Mouse (Mus musculus) left cerebral cortex, adult 2 months (tissue): ENCODE results near the gene Zbtb7a. TPM values are rescaled to one million over a fixed set of nuclear protein-coding genes. Genes with fewer than 3 reads are reported as not detected.
A peak's percentile ranks its signal among the peaks of the same experiment; 100 is the strongest.

ENCODE experiments used
- DNase-seq, 2 experiments: peaks; one replicate each; pipeline ENCODE4 v3.0.0; 2021 to 2022; ENCODE audit warnings: low spot score in 2 of 2, mixed read lengths in 1 of 2; ENCODE audit errors: extremely low spot score in 1 of 2
- H3K27ac ChIP-seq: fragments of 200-600 bp; 2 replicates; pipeline ENCODE4 v1.8.1; 2022
- H3K4me3 ChIP-seq: fragments of 200-600 bp; 2 replicates; pipeline ENCODE4 v1.8.1; 2022
- CTCF ChIP-seq: fragments of 200-600 bp; IDR thresholded peaks from 2 replicates; pipeline ENCODE4 v1.8.1; 2022; ENCODE audit warnings: antibody characterized with exemption, mild to moderate bottlenecking, moderate library complexity
- intact Hi-C: fragments of 180-260 bp; cut with DNase I; formaldehyde crosslinking; loops from one replicate; pipeline ENCODE4 v1.15.1; 2025
- microRNA-seq, 2 experiments: library from miRNA; unstranded; fragments of <30 nt; microRNA quantifications; one replicate each; pipeline ENCODE4 v1.2.0; 2021
- total RNA-seq, 2 experiments: library from RNA; stranded (reverse); gene quantifications; 2 replicates each; pipeline ENCODE4 v1.2.3; 2021

The Zbtb7a gene
- total RNA-seq, 2 experiments from 2014 or later, result 130 to 132 TPM

DNA sequence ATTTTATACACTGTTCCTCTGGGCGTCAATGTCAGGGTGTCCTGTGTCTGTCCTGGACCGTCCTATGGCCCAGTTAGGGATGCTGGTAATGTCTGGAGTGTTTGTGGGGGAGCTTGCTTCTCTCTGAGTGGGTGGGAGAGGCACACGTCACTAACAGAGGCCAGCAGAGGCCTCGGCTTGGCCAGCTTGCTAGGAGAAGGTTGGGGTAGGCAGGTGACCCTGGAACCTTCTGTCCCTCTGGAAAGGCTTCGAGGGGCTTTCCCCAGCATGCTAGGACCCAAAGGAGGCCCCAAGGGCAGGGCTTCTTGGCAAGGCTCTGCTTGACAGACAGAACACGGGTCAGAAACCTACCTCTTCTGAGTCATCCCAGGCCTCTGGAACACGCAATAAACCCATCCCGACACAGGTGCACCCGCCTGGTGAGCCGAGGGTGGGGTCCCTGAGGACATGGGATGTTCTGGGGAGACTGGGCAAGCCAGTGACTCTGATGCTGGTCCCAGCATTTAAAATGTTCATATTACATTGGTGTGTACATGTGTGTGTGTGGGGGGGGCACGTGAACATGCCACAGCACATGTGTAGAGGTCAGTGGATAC is 61.5 kb downstream of the Zbtb7a start:
- intact Hi-C loops, result loop anchor here (5.0 kb wide), 3 partner anchors 91 to 256 kb away; partner anchors contain the start of gene Hmg20b
- Histone ChIP-seq H3K27ac (no peak overlapping the region), H3K4me3 (no peak overlapping the region)
- no peak for TF ChIP-seq CTCF
- DNase-seq, result no peak

DNA sequence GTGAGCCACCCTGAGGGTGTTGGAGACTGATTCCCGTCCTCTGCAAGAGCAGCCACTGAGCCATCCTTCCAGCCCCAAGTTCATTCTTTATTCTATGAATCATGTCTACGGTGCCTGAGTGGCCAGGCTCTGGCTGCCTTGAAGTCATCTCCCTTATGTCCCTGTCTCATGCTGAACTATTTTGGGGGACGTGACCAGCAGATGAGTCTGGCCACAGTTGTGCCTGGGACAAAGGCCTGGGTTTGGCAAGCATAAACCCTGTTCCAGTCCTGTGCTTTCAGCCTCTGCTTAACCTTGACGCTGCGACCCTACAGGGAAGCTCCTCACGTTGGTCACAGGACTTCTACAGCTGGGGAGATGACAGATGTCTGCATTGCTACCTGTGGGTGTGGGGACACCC is 62.3 kb downstream of the Zbtb7a start:
- no peak for DNase-seq
- Histone ChIP-seq H3K27ac (no peak overlapping the region), H3K4me3 (no peak overlapping the region)
- TF ChIP-seq CTCF, result no peak
- intact Hi-C loops, result loop anchor here (5.0 kb wide), 3 partner anchors 90 to 255 kb away; partner anchors contain the start of gene Hmg20b

DNA sequence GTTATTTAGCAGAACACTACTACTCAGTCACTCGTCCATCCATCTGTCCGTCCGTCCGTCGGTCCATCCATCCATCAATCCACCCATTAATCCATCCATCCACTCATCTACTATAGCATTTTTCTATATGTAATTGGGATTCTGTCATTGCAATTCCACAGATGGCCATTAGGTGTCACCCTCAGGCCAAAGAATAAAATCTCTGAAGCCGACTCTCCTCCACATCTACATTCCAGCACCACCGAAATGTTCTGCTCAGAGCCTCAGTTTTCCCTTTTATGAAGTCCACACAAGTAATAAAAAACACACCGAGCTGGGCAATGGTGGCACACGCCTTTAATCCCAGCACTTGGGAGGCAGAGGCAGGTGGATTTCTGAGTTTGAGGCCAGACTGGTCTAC is 63.2 kb downstream of the Zbtb7a start:
- TF ChIP-seq CTCF, result peak; percentile 85
- H3K27ac ChIP-seq, result no peak overlapping the region
- peak; percentile 63 to 70 for DNase-seq
- no peak overlapping the region for H3K4me3 ChIP-seq
- intact Hi-C loops, result loop anchor here (2.0 to 5.0 kb wide), 4 partner anchors 19 to 254 kb away; partner anchors contain the start of gene Hmg20b

- DNase-seq, result no peak
- no peak for TF ChIP-seq CTCF
- Histone ChIP-seq H3K27ac (no peak overlapping the region), H3K4me3 (no peak overlapping the region)
- intact Hi-C loops, result loop anchor here (2.0 to 5.0 kb wide), 4 partner anchors 18 to 253 kb away; partner anchors contain the start of gene Hmg20b
Measured at GRCm38 (mm10) chr10:81198990-81199389, 64.0 kb downstream of the Zbtb7a start.

DNA sequence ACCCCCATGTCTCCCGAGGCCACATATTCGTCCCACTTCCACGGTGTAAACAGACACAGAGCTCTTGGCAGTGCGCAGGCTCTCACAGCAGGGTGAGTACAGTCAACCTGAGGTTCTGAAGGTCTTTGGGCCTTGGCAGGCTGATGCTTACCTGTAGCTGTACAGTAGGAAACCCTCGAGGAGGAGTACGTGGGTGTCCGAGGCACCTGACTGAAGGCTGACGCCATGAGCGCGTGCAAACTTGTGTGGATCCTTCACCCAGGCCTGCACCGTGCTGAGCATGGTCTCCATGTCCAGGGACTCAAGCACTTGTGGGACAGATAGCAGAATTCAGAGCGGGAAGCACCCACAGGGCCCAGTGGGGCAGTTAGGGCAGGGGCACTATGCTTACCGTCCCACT is 65.1 kb downstream of the Zbtb7a start:
- no peak overlapping the region for H3K27ac ChIP-seq

DNA sequence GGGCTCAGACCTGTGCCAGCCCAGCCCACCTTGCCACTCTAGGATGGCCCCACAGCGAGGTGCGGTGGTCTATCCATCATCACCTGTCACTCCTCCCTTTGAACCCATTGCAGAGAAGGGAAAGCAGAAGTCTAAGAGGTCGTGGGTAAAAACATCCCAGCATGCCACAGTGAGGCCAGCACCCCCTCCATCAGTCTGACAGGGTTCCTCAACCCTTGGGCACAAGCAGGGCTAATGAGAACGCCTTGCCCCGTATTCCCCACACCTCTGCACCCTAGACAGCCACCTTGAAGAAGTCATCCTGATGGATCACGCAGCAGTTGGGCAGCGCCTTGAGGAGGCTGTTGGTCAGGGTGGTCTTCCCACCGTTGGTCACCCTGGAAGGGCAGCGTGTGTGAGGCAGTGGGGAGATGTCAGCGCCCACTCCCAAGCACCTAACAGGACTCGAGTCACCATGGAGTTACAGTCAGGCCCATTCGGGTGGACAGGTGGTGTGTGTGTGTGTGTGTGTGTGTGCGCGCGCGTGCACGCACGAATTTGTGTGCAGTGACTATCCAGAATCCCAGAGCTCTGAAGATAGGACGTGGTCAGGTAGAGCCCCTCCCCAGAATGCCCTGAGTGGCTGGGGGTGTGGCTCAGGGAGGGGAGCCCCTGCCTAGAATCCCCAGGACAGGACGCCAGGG is 65.7 kb downstream of the Zbtb7a start:
- intact Hi-C loops, result no loop called here
- TF ChIP-seq CTCF, result no peak
- Histone ChIP-seq H3K4me3 (no peak overlapping the region), H3K27ac (no peak overlapping the region)
- DNase-seq, result no peak

More for the DNA sequence above, 65.1 kb downstream of the Zbtb7a start:
- DNase-seq, result no peak
- no peak for TF ChIP-seq CTCF
- intact Hi-C loops, result no loop called here
- H3K4me3 ChIP-seq, result no peak overlapping the region

GRCm38 (mm10) chr10:81201807-81202758 is 67.1 kb downstream of the Zbtb7a start, which contains the start of gene Nmrk2:
Nmrk2 (minus strand) TSS chr10:81202051.
- H3K27ac ChIP-seq, result no peak within 1 kb of the TSS
- TF ChIP-seq CTCF, result no peak
- no peak within 1 kb of the TSS for H3K4me3 ChIP-seq
- no peak for DNase-seq
- intact Hi-C loops, result no loop called here

Small RNAs within 50 kb of the gene (microRNA-seq; reads per million reads assigned to microRNA genes)
- gene Mir5615-1 (0 reads per million in 2 experiments), gene Mir5615-2 (0 reads per million in 2 experiments)

Other genes starting within 250 kb of the Zbtb7a start
- 100 to 1,000 TPM; 136 to 138 TPM for gene Timm13, start 234.3 kb upstream of the Zbtb7a start, total RNA-seq
- 10 to 100 TPM; 20.0 to 20.3 TPM for gene Lmnb2, start 217.0 kb upstream of the Zbtb7a start, total RNA-seq
- 10 to 100 TPM; 24.0 to 36.0 TPM for gene Gadd45b, start 205.1 kb upstream of the Zbtb7a start, total RNA-seq
- 100 to 1,000 TPM in 1 of 2 experiments, 10 to 100 TPM in 1; 66.6 to 111 TPM for gene Gng7, start 120.3 kb upstream of the Zbtb7a start, total RNA-seq
- 100 to 1,000 TPM; 100 to 116 TPM for gene Diras1, start 109.6 kb upstream of the Zbtb7a start, total RNA-seq
- 10 to 100 TPM; 61.3 to 62.5 TPM for gene Slc39a3, start 97.8 kb upstream of the Zbtb7a start, total RNA-seq
- gene Sgta, start 75.0 kb upstream of the Zbtb7a start, total RNA-seq, result 100 to 1,000 TPM; 171 to 173 TPM
- gene Thop1, start 65.2 kb upstream of the Zbtb7a start, total RNA-seq, result 10 to 100 TPM; 51.0 to 51.1 TPM
- gene Creb3l3, start 36.3 kb upstream of the Zbtb7a start, total RNA-seq, result under 1 TPM; 0.25 to 0.33 TPM
- gene Map2k2, start 29.3 kb upstream of the Zbtb7a start, total RNA-seq, result 100 to 1,000 TPM; 136 to 150 TPM
- 10 to 100 TPM; 26.7 to 32.0 TPM for gene Pias4, start 32.7 kb downstream of the Zbtb7a start, total RNA-seq
- gene Eef2, start 41.4 kb downstream of the Zbtb7a start, total RNA-seq, result 100 to 1,000 TPM; 884 to 901 TPM
- 10 to 100 TPM; 74.6 to 89.4 TPM for gene Dapk3, start 47.8 kb downstream of the Zbtb7a start, total RNA-seq
- not detected for gene 4930442H23Rik, start 48.6 kb downstream of the Zbtb7a start, total RNA-seq
- gene Nmrk2, start 66.8 kb downstream of the Zbtb7a start, total RNA-seq, result under 1 TPM in 1 of 2 experiments, not detected in 1; 0.42 TPM
- 100 to 1,000 TPM; 203 to 206 TPM for gene Atcay, start 95.6 kb downstream of the Zbtb7a start, total RNA-seq
- gene Zfr2, start 97.9 kb downstream of the Zbtb7a start, total RNA-seq, result 10 to 100 TPM; 70.9 to 76.2 TPM
- 100 to 1,000 TPM; 212 to 221 TPM for gene Matk, start 117.7 kb downstream of the Zbtb7a start, total RNA-seq
- 10 to 100 TPM; 41.3 to 42.8 TPM for gene Mrpl54, start 131.7 kb downstream of the Zbtb7a start, total RNA-seq
- gene Apba3, start 131.7 kb downstream of the Zbtb7a start, total RNA-seq, result 10 to 100 TPM; 35.8 to 38.6 TPM
- under 1 TPM; 0.26 to 0.45 TPM for gene Tjp3, start 156.4 kb downstream of the Zbtb7a start, total RNA-seq
- gene Pip5k1c, start 157.7 kb downstream of the Zbtb7a start, total RNA-seq, result 100 to 1,000 TPM; 431 TPM
- gene Cactin, start 185.9 kb downstream of the Zbtb7a start, total RNA-seq, result 10 to 100 TPM; 31.3 to 31.8 TPM
- under 1 TPM; 0.70 to 0.82 TPM for gene Tbxa2r, start 193.5 kb downstream of the Zbtb7a start, total RNA-seq
- 1 to 10 TPM; 1.7 to 2.1 TPM for gene Gipc3, start 208.0 kb downstream of the Zbtb7a start, total RNA-seq
- gene Hmg20b, start 215.3 kb downstream of the Zbtb7a start, total RNA-seq, result 10 to 100 TPM; 27.3 to 29.5 TPM
- 10 to 100 TPM; 38.2 to 40.2 TPM for gene Mfsd12, start 222.3 kb downstream of the Zbtb7a start, total RNA-seq
- gene 4930404N11Rik, start 230.6 kb downstream of the Zbtb7a start, total RNA-seq, result 1 to 10 TPM in 1 of 2 experiments, under 1 TPM in 1; 1.00 to 1.3 TPM
- 10 to 100 TPM; 69.1 to 70.6 TPM for gene Fzr1, start 243.3 kb downstream of the Zbtb7a start, total RNA-seq
- 10 to 100 TPM; 87.1 to 95.1 TPM for gene Dohh, start 249.2 kb downstream of the Zbtb7a start, total RNA-seq
- 1 to 10 TPM; 2.0 to 3.4 TPM for gene Gm48551, start 249.2 kb downstream of the Zbtb7a start, total RNA-seq